Mouse (Mus musculus) MEL (cell line): ENCODE data around the gene Sash1. TPM values are rescaled to one million over a fixed set of nuclear protein-coding genes. Genes with fewer than 3 reads are reported as not detected.
A peak's percentile ranks its signal among the peaks of the same experiment; 100 is the strongest.

Experiments
- DNase-seq: peaks from one replicate; pipeline ENCODE4 v3.0.0; 2011; ENCODE audit warnings: low read depth, low spot score
- H3K27ac ChIP-seq: 2 replicates; pipeline ENCODE4 v1.5.1; 2012; ENCODE audit warnings: low read depth, mild to moderate bottlenecking, control low read depth, low read length, moderate library complexity; ENCODE audit not compliant: control insufficient read depth
- H3K27me3 ChIP-seq, 2 experiments: fragments of 150-350 bp in 1 of 2; sonication (generic) in 1 of 2; 2 replicates each; pipeline ENCODE4 v1.6.1; 2012; ENCODE audit warnings: low read length in 2 of 2, mild to moderate bottlenecking in 2 of 2, improper control_type of control experiment in 1 of 2, moderate library complexity in 1 of 2; ENCODE audit not compliant: insufficient read depth in 2 of 2, control insufficient read depth in 1 of 2
- H3K36me3 ChIP-seq, 2 experiments: 2 replicates each; pipeline ENCODE4 v1.6.1; 2012 to 2014; ENCODE audit warnings: low read length in 2 of 2, improper control_type of control experiment in 1 of 2, inconsistent platforms in 1 of 2, mild to moderate bottlenecking in 1 of 2; ENCODE audit not compliant: insufficient read depth in 2 of 2, control insufficient read depth in 1 of 2
- H3K4me1 ChIP-seq, 2 experiments: fragments of 150-350 bp in 1 of 2; sonication (generic) in 1 of 2; 2 replicates each; pipeline ENCODE4 v1.6.1; 2012; ENCODE audit warnings: low read length in 2 of 2, improper control_type of control experiment in 1 of 2, mild to moderate bottlenecking in 1 of 2; ENCODE audit not compliant: insufficient read depth in 2 of 2, control insufficient read depth in 1 of 2
- H3K4me3 ChIP-seq, 2 experiments: fragments of 150-350 bp in 1 of 2; sonication (generic) in 1 of 2; 2 replicates each; pipeline ENCODE4 v1.5.1; 2012; ENCODE audit warnings: low read depth in 2 of 2, low read length in 2 of 2, mild to moderate bottlenecking in 2 of 2, moderate library complexity in 2 of 2, control low read depth in 1 of 2, improper control_type of control experiment in 1 of 2; ENCODE audit not compliant: control insufficient read depth in 1 of 2, insufficient read depth in 1 of 2
- H3K79me2 ChIP-seq: 2 replicates; pipeline ENCODE4 v1.6.1; 2012; ENCODE audit warnings: mild to moderate bottlenecking, low read length, moderate library complexity; ENCODE audit not compliant: control insufficient read depth, poor library complexity, insufficient read depth
- H3K9ac ChIP-seq: 2 replicates; pipeline ENCODE4 v1.6.1; 2012; ENCODE audit warnings: low read depth, mild to moderate bottlenecking, control low read depth, low read length, moderate library complexity; ENCODE audit not compliant: control insufficient read depth, poor library complexity, severe bottlenecking
- H3K9me3 ChIP-seq: fragments of 150-350 bp; sonication (generic); replicated peaks from 2 replicates; pipeline ENCODE4 v1.6.1; 2012; ENCODE audit warnings: mild to moderate bottlenecking, low read length, improper control_type of control experiment, moderate library complexity; ENCODE audit not compliant: insufficient read depth
- BHLHE40 ChIP-seq: IDR thresholded peaks from 2 replicates; pipeline ENCODE4 v1.6.1; 2012; ENCODE audit warnings: low read depth, mild to moderate bottlenecking, inconsistent platforms, low read length, improper control_type of control experiment, borderline replicate concordance
- CHD2 ChIP-seq: IDR thresholded peaks from 2 replicates; pipeline ENCODE4 v1.6.1; 2011; ENCODE audit warnings: low read length, improper control_type of control experiment
- CTCF ChIP-seq, 3 experiments: IDR thresholded peaks in 2 of 3; conservative IDR thresholded peaks in 1 of 3; 2 replicates each; pipeline ENCODE4 v1.5.1; 2011 to 2012; ENCODE audit warnings: low read length in 3 of 3, low read depth in 2 of 3, mild to moderate bottlenecking in 2 of 3, improper control_type of control experiment in 1 of 3, inconsistent platforms in 1 of 3, mixed read lengths in 1 of 3, moderate library complexity in 1 of 3; ENCODE audit not compliant: control insufficient read depth in 1 of 3, insufficient read depth in 1 of 3, poor library complexity in 1 of 3, severe bottlenecking in 1 of 3
- GABPA ChIP-seq: IDR thresholded peaks from 2 replicates; pipeline ENCODE4 v1.6.1; 2012; ENCODE audit warnings: low read depth, mild to moderate bottlenecking, inconsistent platforms, low read length, improper control_type of control experiment, moderate library complexity
- GATA1 ChIP-seq: IDR thresholded peaks from 2 replicates; pipeline ENCODE4 v1.6.1; 2011; ENCODE audit warnings: low read depth, low read length, improper control_type of control experiment
- JUND ChIP-seq: IDR thresholded peaks from 2 replicates; pipeline ENCODE4 v1.6.1; 2011; ENCODE audit warnings: low read depth, mild to moderate bottlenecking, improper control_type of control experiment, low read length
- KAT2A ChIP-seq: conservative IDR thresholded peaks from 2 replicates; pipeline ENCODE4 v1.6.1; 2012; ENCODE audit warnings: low read depth, low read length, improper control_type of control experiment, inconsistent platforms
- MAFK ChIP-seq: IDR thresholded peaks from 2 replicates; pipeline ENCODE4 v1.6.1; 2011; ENCODE audit warnings: low read depth, mild to moderate bottlenecking, low read length, improper control_type of control experiment, borderline replicate concordance
- MAZ ChIP-seq: IDR thresholded peaks from 2 replicates; pipeline ENCODE4 v1.6.1; 2012; ENCODE audit warnings: low read depth, mild to moderate bottlenecking, inconsistent platforms, low read length, improper control_type of control experiment
- NRF1 ChIP-seq: IDR thresholded peaks from 2 replicates; pipeline ENCODE4 v1.6.1; 2014; ENCODE audit warnings: low read depth, mild to moderate bottlenecking, inconsistent platforms, low read length, improper control_type of control experiment, moderate library complexity; ENCODE audit not compliant: poor library complexity, insufficient read depth, severe bottlenecking
- POLR2A ChIP-seq, 2 experiments: IDR thresholded peaks; 2 replicates each; pipeline ENCODE4 v1.6.1; 2011 to 2012; ENCODE audit warnings: low read length in 2 of 2, mild to moderate bottlenecking in 2 of 2, control low read depth in 1 of 2, improper control_type of control experiment in 1 of 2, low read depth in 1 of 2, moderate library complexity in 1 of 2; ENCODE audit not compliant: control insufficient read depth in 1 of 2, insufficient read depth in 1 of 2, poor library complexity in 1 of 2
- POLR2AphosphoS2 ChIP-seq: IDR thresholded peaks from 2 replicates; pipeline ENCODE4 v1.6.1; 2011; ENCODE audit warnings: low read length, improper control_type of control experiment
- SMC3 ChIP-seq: IDR thresholded peaks from 2 replicates; pipeline ENCODE4 v1.6.1; 2011; ENCODE audit warnings: low read depth, low read length, improper control_type of control experiment
- TBP ChIP-seq: IDR thresholded peaks from 2 replicates; pipeline ENCODE4 v1.8.0; 2011; ENCODE audit warnings: low read depth, low read length, improper control_type of control experiment
- TCF12 ChIP-seq: IDR thresholded peaks from 2 replicates; pipeline ENCODE4 v1.6.1; 2014; ENCODE audit warnings: low read depth, mild to moderate bottlenecking, inconsistent platforms, low read length, improper control_type of control experiment, moderate library complexity
- UBTF ChIP-seq: IDR thresholded peaks from 2 replicates; pipeline ENCODE4 v1.6.1; 2012; ENCODE audit warnings: low read depth, mild to moderate bottlenecking, inconsistent platforms, low read length, improper control_type of control experiment, moderate library complexity, borderline replicate concordance; ENCODE audit not compliant: insufficient read depth
- USF1 ChIP-seq: IDR thresholded peaks from 2 replicates; pipeline ENCODE4 v1.6.1; 2014; ENCODE audit warnings: low read depth, mild to moderate bottlenecking, inconsistent platforms, low read length, improper control_type of control experiment, moderate library complexity
- ZC3H11A ChIP-seq: IDR thresholded peaks from 2 replicates; pipeline ENCODE4 v1.6.1; 2012; ENCODE audit warnings: low read depth, mild to moderate bottlenecking, inconsistent platforms, low read length, improper control_type of control experiment
- polyA plus RNA-seq, 2 experiments: library from polyadenylated mRNA; stranded (reverse) in 1 of 2; unstranded in 1 of 2; fragments of >175 nt in 1 of 2; fragments of >200 nt in 1 of 2; gene quantifications; 2 replicates each; pipeline versions ENCODE4 v1.2.1 to v1.2.4; 2012; ENCODE audit warnings: low replicate concordance in 2 of 2, low read depth in 1 of 2; ENCODE audit not compliant: insufficient read length in 2 of 2, insufficient read depth in 1 of 2, missing spikeins in 1 of 2
- total RNA-seq: library from RNA; depleted of rRNA; stranded (reverse); fragments of 300-350 nt; gene quantifications from 2 replicates; pipeline ENCODE4 v1.2.3, GENCODE M21; 2012

Sash1 gene
- total and polyA plus RNA-seq, 3 experiments = not detected

DNA sequence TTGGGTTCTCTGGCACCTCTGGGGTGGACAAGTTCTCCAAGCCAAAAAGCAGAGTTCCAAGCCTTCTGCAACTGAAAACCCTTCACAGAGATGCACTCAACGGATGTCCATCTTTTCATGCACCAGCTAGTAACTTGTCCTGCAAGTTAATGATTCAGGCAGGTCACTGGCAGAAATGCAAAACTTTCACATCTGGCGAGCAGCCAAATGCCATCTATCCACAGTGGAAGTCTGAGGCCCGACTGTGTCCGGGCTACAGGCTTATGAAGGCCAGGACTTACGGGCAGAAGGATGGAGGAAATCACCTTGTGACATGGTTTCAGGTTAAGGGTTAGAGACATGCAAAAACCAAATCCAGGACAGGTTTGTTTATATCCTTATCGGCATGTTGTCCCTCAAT is 88.0 kb downstream of the Sash1 start:
- Histone ChIP-seq H3K9ac (no peak overlapping the region), H3K9me3 (no peaks in the 10 kb centered on the region), H3K27me3 (no peaks in the 10 kb centered on the region), H3K36me3 (no peaks in the 10 kb centered on the region), H3K27ac (no peak overlapping the region), H3K4me1 (no peaks in the 10 kb centered on the region), H3K79me2 (no peaks in the 10 kb centered on the region), H3K4me3 (no peak overlapping the region)
- DNase-seq = no peak
- no peak for TF ChIP-seq TBP
- no peak for TF ChIP-seq NRF1
- no peak for TF ChIP-seq UBTF
- TF ChIP-seq GABPA = no peak
- no peak for TF ChIP-seq MAZ
- TF ChIP-seq JUND = no peak
- no peak for TF ChIP-seq SMC3
- no peak for TF ChIP-seq KAT2A

DNA sequence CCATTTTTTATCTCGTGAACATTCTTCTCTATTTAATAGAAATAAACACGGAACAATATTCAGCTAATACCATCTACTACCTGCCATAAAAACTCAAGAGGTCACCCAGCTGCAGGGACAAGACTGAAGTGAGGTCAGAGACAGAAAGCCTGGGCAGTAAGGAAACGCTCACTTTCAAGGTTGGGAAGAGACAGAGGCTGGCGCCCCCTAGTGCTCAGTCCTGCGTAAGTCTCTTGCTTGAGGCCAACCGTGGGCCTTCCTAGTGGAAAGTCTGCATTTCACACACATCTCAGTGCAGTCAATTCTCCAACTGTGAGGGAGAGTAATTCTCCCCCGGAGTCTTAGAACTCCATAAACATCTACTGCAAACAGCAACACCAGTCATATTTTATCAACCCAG is 90.5 kb downstream of the Sash1 start:
- Histone ChIP-seq H3K9me3 (no peaks in the 10 kb centered on the region), H3K79me2 (no peaks in the 10 kb centered on the region), H3K27ac (no peak overlapping the region), H3K4me3 (no peak overlapping the region), H3K9ac (no peak overlapping the region), H3K36me3 (no peaks in the 10 kb centered on the region), H3K27me3 (no peaks in the 10 kb centered on the region), H3K4me1 (no peaks in the 10 kb centered on the region)
- peak; percentile 3 for DNase-seq
- TF ChIP-seq CTCF (IDR thresholded peaks at IDR 0.05 in 2 of 3, conservative IDR thresholded peaks at IDR 0.05 in 1 of 3; ENCODE audit: control insufficient read depth in 1 of 3, insufficient read depth in 1 of 3, low read depth in 2 of 3, low read length in 3 of 3, poor library complexity in 1 of 3, severe bottlenecking in 1 of 3) (peak; percentile 8 to 36 (median 10); a peak in 4 of 6 replicates), GATA1 (no peak), ZC3H11A (no peak), POLR2A (IDR thresholded peaks at IDR 0.05; ENCODE audit: control insufficient read depth in 1 of 2, insufficient read depth in 1 of 2, low read depth in 1 of 2, low read length in 2 of 2, poor library complexity in 1 of 2) (no peak), SMC3 (no peak), TCF12 (no peak), POLR2AphosphoS2 (no peak)

DNA sequence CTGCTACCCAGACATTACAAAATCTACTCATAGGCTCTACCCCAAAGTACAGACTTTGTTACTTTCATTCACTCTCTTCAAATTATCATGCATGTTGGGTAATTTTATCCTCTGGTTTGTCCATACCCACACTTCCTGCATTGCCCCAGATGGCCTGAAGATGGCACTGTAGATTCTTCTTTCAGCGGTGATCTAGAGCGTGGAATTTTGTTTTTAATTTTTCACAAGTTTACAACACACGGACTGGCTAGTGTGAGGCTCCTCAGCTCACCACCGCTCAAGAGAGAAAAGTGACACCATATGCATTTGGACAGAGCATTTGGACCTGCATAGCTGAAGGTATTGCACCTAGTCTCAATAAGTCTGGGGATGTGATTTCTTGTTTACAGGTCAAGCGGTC is 93.5 kb downstream of the Sash1 start:
- Histone ChIP-seq H3K27ac (no peak overlapping the region), H3K79me2 (no peaks in the 10 kb centered on the region), H3K36me3 (no peaks in the 10 kb centered on the region), H3K4me3 (no peak overlapping the region), H3K27me3 (no peaks in the 10 kb centered on the region), H3K9me3 (no peaks in the 10 kb centered on the region), H3K9ac (no peak overlapping the region), H3K4me1 (no peaks in the 10 kb centered on the region)
- TF ChIP-seq MAFK (no peak), CHD2 (no peak), CTCF (IDR thresholded peaks at IDR 0.05 in 2 of 3, conservative IDR thresholded peaks at IDR 0.05 in 1 of 3; ENCODE audit: control insufficient read depth in 1 of 3, insufficient read depth in 1 of 3, low read depth in 2 of 3, low read length in 3 of 3, poor library complexity in 1 of 3, severe bottlenecking in 1 of 3) (peak; percentile 9 to 13 (median 12); a peak in 2 of 6 replicates), BHLHE40 (no peak), POLR2AphosphoS2 (no peak), USF1 (no peak)
- DNase-seq = peak; percentile 2
